Comparison of ENCODE assay signal across 8 mouse cellular contexts in the genomic region with DNA sequence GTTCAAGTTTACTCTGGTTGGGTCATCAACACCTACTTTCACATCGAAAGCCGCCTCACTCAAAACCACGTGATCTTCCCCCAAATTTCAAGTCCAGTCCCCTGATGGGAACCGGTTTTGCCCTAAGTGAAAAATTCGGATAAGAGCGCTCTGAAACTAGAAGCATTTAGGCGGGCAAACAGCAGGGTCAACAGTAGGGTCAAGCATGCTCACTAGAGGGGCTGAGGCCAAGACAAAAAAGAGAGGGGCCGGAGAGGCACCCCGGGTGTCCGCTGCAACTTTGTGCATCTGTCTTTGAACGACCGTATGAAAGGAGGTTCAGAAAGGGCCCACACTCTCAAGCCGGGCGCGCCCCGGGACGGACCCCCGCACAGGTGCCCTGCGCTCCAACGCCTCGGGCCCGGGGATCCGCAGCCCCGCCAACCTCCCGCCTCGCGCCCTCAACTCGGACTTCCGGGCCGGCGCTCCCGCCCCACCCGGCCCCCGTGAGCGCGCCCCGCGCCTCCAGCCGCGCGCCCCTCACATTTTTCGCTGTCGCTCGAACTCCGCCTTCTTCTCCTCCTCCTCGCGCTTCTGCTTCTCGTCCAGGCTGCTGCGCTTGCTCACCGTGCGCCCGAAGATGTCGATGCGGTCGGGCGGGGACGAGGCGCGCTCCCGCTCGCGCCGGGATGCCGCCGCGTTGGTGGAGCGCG. TPM values are rescaled to one million over a fixed set of nuclear protein-coding genes. Genes with fewer than 3 reads are reported as not detected.
DNase-seq lines count a peak whose midpoint lies in the region; ATAC-seq lines count a peak whose summit lies in the region.

No protein-coding gene starts in this region.

- peak overlapping the region; percentile 100 for H3K9ac ChIP-seq in intestine, embryonic 14.5 days (ENCODE audit: low read length)

- peak overlapping the region; percentile 88 for H3K4me2 ChIP-seq in intestine, embryonic 14.5 days (ENCODE audit: low read length)

- H3K27ac ChIP-seq in intestine, embryonic 14.5 days (ENCODE audit: low read depth) = peak overlapping the region; percentile 97

- H3K9me3 ChIP-seq in intestine, embryonic 14.5 days (ENCODE audit: control insufficient read depth, low read length) = no peaks in the 10 kb centered on the region

- intact Hi-C loops in left cerebral cortex, postnatal 25 days (cut with DNase I) = loop anchor here (5.0 kb wide), 2 partner anchors 303 to 483 kb away; no protein-coding TSS in a partner anchor

- H3K27me3 ChIP-seq in intestine, embryonic 14.5 days (replicated peaks; ENCODE audit: control insufficient read depth, insufficient read depth, low read length) = no peaks in the 10 kb centered on the region

- WGBS in intestine, embryonic 14.5 days = under 1% methylated on average over 68 of the region's 68 CpGs

- DNase-seq in adipocyte (ENCODE audit: low spot score) = peak; percentile 50
- DNase-seq in embryo, embryonic 10 days (ENCODE audit: low spot score) = peak; percentile 70
- DNase-seq in gastrocnemius, postnatal 25 days = peak; percentile 59
- DNase-seq in intestine, embryonic 14.5 days (ENCODE audit: low spot score) = peak; percentile 84
- DNase-seq in left cerebral cortex, postnatal 25 days (ENCODE audit: low spot score in 2 of 2) = peak; percentile 72 to 76
- DNase-seq in right cerebral cortex, postnatal 36 days (ENCODE audit: low spot score in 2 of 2) = peak; percentile 56 to 59
- DNase-seq in urinary bladder, postnatal 36 days (ENCODE audit: low spot score in 2 of 2) = peak; percentile 41 to 52

- H3K4me1 ChIP-seq in intestine, embryonic 14.5 days (replicated peaks; ENCODE audit: control insufficient read depth, insufficient read depth, low read length) = peaks cover 22% of the 10 kb centered on the region

- peak overlapping the region; percentile 88 for H3K4me3 ChIP-seq in intestine, embryonic 14.5 days (ENCODE audit: low read depth, low read length)

- no peaks in the 10 kb centered on the region for H3K36me3 ChIP-seq in intestine, embryonic 14.5 days (ENCODE audit: control insufficient read depth, insufficient read depth, low read length)

- ATAC-seq in intestine, embryonic 14.5 days (replicated peaks; ENCODE audit: low FRiP score, low TSS enrichment, low read depth) = peak; percentile 78
- peak; percentile 31; the same call in 1 of the 2 replicates for ATAC-seq in megakaryocyte-erythroid progenitor cell, adult 5-6 weeks (replicated peaks; ENCODE audit: low FRiP score, low TSS enrichment, poor library complexity, severe bottlenecking)

RNA-seq across cellular contexts. Expression of a gene that starts 0.7 kb away (rescaled TPM):
- total RNA-seq in gastrocnemius, postnatal 25 days (2021) = 10 to 100 TPM; 27.5 to 28.1 TPM
- 134 and 135 TPM in 2 replicates for polyA plus RNA-seq in intestine, embryonic 14.5 days (2014; fragmentation: Nextera tagmentation; extraction: Ambion mirVana)
- total RNA-seq in left cerebral cortex, postnatal 25 days (2021) = 100 to 1,000 TPM in 1 of 2 experiments, 10 to 100 TPM in 1; 85.3 to 102 TPM
- total RNA-seq in megakaryocyte-erythroid progenitor cell, adult 5-6 weeks (2014; fragmentation: Nextera tagmentation) = 98.0 and 112 TPM in 2 replicates
- total RNA-seq in megakaryocyte-erythroid progenitor cell, adult 5-6 weeks (2017) = 90.1 and 128 TPM in 2 replicates

RNA-seq across cellular contexts. Expression of a gene that starts 28.6 kb away (rescaled TPM):
- 1 to 10 TPM; 6.3 to 6.9 TPM for total RNA-seq in gastrocnemius, postnatal 25 days (2021)
- 18.8 and 19.1 TPM in 2 replicates for polyA plus RNA-seq in intestine, embryonic 14.5 days (2014; fragmentation: Nextera tagmentation; extraction: Ambion mirVana)
- 10 to 100 TPM; 67.2 to 69.6 TPM for total RNA-seq in left cerebral cortex, postnatal 25 days (2021)
- total RNA-seq in megakaryocyte-erythroid progenitor cell, adult 5-6 weeks (2014; fragmentation: Nextera tagmentation) = 0.42 TPM in 1 of 2 replicates, not detected in the other
- total RNA-seq in megakaryocyte-erythroid progenitor cell, adult 5-6 weeks (2017) = 0.09 TPM in 1 of 2 replicates, not detected in the other

Comparison
In these comparisons a context has a peak if more than half of its experiments do, and no peak if none do; other contexts are left out.
1. Peak in every context shown above with its lines: DNase-seq, ATAC-seq, H3K4me3 ChIP-seq and H3K27ac ChIP-seq.
2. RNA of a gene that starts 28.6 kb away (total RNA-seq): 67.2 to 69.6 TPM in left cerebral cortex, postnatal 25 days; 6.3 to 6.9 TPM in gastrocnemius, postnatal 25 days and 0.09 to 0.42 TPM in megakaryocyte-erythroid progenitor cell, adult 5-6 weeks; every median in the first group is over 4 times any median in the second.